Mouse (Mus musculus) kidney, adult 2 months (tissue): ENCODE data around the gene Trpc1.

Experiments
- CTCF ChIP-seq: fragments of 200-500 bp; conservative IDR thresholded peaks from 2 replicates; pipeline ENCODE4 v1.5.1; 2011; ENCODE audit warnings: low read depth, mild to moderate bottlenecking, control low read depth, low read length, moderate library complexity, mixed read lengths; ENCODE audit not compliant: insufficient read depth, insufficient read length
- POLR2A ChIP-seq: fragments of 200-500 bp; IDR thresholded peaks from one replicate; pipeline ENCODE4 v1.6.1; 2011; ENCODE audit warnings: low read depth, low read length, control low read depth

DNA sequence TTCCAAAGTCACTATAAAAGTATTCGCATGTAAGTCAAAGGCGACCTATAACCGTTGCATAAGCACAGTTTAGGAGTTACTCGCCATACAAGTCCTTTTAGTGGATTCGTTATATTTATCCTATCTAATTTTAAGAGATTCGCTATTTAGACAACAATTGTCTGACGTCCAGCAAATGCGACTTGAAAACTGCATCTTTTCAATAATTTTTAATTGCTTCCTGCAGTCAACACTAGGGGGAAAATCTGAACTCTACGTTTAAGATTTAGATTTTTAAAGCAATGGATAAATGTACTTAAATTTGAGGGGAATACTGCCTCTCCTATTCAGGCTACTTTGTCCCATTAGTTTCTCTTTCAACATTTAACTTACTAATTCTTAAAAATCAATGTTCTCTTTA, 571 bp upstream of the Trpc1 start:
- TF ChIP-seq POLR2A (no peak), CTCF (no peak)
